Mouse (Mus musculus): ENCODE measurements around the gene Nucb1. TPM values are rescaled to one million over a fixed set of nuclear protein-coding genes. Genes with fewer than 3 reads are reported as not detected.
"Not testable (repeated sequence)": the region's sequence is repeated elsewhere in the genome, so short reads cannot be mapped to it uniquely, and the experiment has no call there.

The Nucb1 gene
- polyA plus RNA-seq, 1 experiment from 2014 or later: 84.8 TPM

DNA sequence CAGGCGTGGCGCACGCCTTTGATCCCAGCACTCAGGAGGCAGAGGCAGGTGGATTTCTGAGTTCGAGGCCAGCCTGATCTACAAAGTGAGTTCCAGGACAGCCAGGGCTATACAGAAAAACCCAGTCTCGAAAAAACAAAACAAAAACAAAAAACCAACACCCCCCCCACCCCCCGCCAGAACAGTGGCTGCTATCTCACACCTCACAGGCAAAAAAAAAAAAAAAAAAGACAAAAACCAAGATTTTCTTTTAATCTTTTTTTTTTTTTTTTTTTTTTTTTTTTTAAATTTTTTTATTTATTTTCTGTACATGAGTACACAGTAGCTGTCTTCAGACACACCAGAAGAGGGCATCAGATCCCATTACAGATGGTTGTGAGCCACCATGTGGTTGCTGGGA, 17.0 kb upstream of the Nucb1 start:
- not testable (repeated sequence) for H3K4me3 ChIP-seq (ENCODE audit: low read depth, low read length); DNase-seq (ENCODE audit: low spot score, missing footprints); H3K36me3 ChIP-seq (ENCODE audit: control insufficient read depth, insufficient read depth, low read length); H3K4me1 ChIP-seq (ENCODE audit: control insufficient read depth, insufficient read depth, low read length); H3K4me2 ChIP-seq; H3K9me3 ChIP-seq (ENCODE audit: control insufficient read depth, low read length); H3K27me3 ChIP-seq (ENCODE audit: control insufficient read depth, insufficient read depth, low read length); H3K27ac ChIP-seq (ENCODE audit: low read depth, low read length); ATAC-seq (ENCODE audit: low FRiP score); H3K9ac ChIP-seq (ENCODE audit: low read length)
- WGBS: 91% methylated on average over 6 of the region's 6 CpGs

DNA sequence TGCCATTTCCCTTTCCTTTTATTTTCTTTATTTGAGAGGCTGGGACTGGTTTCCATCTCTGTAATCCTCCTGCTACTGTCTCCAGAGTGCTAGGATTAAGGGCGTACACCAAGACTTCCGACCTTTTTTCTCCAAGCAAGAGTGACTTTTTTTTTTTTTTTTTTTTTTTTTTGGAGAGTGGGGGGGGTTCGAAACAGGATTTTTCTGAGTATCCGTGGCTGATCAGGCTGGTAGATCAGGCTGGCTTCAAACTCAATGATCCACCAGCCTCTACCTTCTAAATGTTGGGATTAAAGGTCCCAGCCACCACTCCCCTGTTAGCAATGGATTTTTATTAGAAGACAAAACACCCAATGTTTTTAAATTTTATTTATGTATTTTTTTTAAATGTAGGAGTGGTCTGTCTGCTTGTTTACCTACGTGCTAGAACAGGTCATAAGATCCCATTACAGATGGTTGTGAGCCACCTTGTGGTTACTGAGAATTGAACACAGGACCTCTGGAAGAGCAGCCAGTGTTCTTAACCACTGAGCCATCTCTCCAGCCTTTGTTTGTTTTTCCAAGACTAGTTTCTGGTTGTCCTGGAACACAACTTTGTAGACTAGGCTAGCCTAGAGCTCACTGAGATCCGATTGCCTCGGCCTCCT, 16.4 kb upstream of the Nucb1 start:
- Histone ChIP-seq H3K9me3 (ENCODE audit: control insufficient read depth, low read length) (no peaks in the 10 kb centered on the region), H3K4me1 (ENCODE audit: control insufficient read depth, insufficient read depth, low read length) (peaks cover 8% of the 10 kb centered on the region), H3K9ac (ENCODE audit: low read length) (peak overlapping the region; percentile 79), H3K4me2 (peak overlapping the region; percentile 95), H3K27ac (ENCODE audit: low read depth, low read length) (no peak overlapping the region), H3K36me3 (ENCODE audit: control insufficient read depth, insufficient read depth, low read length) (no peaks in the 10 kb centered on the region), H3K4me3 (ENCODE audit: low read depth, low read length) (peak overlapping the region; percentile 73), H3K27me3 (ENCODE audit: control insufficient read depth, insufficient read depth, low read length) (no peaks in the 10 kb centered on the region)
- no peak for DNase-seq (ENCODE audit: low spot score, missing footprints)
- WGBS: 25% methylated on average over 7 of the region's 7 CpGs
- no peak; the same call in 1 of the 2 replicates for ATAC-seq (ENCODE audit: low FRiP score)

DNA sequence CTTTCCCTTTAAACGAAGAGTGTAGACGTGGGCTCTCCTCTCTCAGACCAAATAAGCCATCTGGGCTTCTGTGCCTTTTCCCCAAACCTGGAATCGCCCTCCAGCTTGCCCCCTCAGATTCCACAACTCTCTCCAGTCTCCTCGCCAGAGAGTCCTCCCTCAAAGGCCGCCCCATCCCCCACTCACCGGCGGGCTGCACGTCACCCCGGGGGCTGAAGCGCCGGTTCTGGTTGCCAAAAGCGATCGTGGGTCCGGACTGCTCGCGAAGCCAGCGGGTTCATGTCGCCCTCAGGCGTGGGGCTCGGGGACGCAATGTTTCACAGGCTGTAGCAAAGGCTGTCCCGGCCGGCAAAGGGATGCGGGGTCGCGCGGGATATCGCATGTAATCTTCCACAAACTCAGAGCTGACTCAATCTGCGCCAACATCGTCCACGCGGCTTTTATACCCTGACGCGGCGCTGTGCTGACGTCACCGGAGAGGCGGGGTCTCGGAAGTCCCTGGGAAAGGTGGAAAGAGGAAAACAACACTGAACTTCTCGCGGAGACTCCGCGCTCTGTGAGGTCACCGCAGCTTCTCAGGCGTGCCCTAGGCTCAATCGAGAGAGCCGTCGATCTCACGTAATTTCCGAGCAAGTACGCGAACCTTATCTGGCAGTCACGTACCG, 15.7 kb upstream of the Nucb1 start, which contains the start of the genes Ppp1r15a and Plekha4:
Gene Ppp1r15a (minus strand): TSS at position 460 of the 665 bp plus-strand sequence.
Gene Plekha4 (plus strand): TSS at position 522 of the 665 bp plus-strand sequence.
- DNase-seq (ENCODE audit: low spot score, missing footprints): peak; percentile 99
- ATAC-seq (ENCODE audit: low FRiP score): peak; percentile 84
- Histone ChIP-seq H3K27ac (ENCODE audit: low read depth, low read length) (peak within 1 kb of the TSS; percentile 35; the same call in 1 of the 2 replicates), H3K9me3 (ENCODE audit: control insufficient read depth, low read length) (no peaks in the 10 kb centered on the region), H3K36me3 (ENCODE audit: control insufficient read depth, insufficient read depth, low read length) (no peaks in the 10 kb centered on the region), H3K4me2 (peak within 1 kb of the TSS; percentile 95), H3K4me1 (ENCODE audit: control insufficient read depth, insufficient read depth, low read length) (peaks cover 8% of the 10 kb centered on the region), H3K27me3 (ENCODE audit: control insufficient read depth, insufficient read depth, low read length) (no peaks in the 10 kb centered on the region), H3K4me3 (ENCODE audit: low read depth, low read length) (peak within 1 kb of the TSS; percentile 73), H3K9ac (ENCODE audit: low read length) (peak within 1 kb of the TSS; percentile 79)
- under 1% methylated on average over 54 of the region's 54 CpGs for WGBS

DNA sequence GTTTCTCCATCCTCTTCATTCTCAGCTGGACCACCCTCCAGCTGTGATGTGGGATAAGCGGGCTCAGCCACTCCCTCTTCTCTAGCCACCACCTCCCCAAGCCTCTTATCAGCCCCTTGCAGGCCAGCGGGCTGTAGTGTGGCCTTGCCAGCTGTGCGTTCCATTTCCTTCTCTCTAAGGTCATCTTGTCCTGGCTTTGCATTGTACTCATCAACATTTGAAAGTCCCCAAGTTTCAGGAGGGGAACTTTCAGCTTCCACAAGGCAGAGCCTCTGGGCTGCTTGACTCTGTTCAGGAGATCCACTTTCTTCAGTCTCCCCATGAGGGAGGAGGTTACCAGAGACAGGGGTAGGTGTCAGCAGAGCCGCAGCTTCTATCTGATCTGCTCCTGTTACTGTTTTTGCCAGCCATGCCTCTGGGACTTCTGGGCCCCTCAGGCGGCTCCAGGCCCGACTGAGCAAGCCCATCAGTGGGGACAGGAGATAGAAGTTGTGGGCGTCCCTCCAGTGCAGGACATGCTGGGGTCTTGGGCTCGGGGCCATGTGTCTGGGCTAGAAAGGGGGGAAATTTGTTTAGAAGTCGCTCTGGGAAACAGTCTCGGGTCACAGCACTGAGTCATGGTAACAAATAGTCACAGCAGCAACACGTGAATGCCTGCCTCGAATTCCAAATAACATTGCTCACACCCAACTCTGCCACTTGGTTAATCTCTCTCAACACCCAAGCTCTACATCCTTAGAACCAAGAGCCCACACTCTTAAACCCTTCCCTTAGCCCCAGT, 14.8 kb upstream of the Nucb1 start:
- ATAC-seq (ENCODE audit: low FRiP score) (no peak), DNase-seq (ENCODE audit: low spot score, missing footprints) (no peak)
- Histone ChIP-seq H3K36me3 (ENCODE audit: control insufficient read depth, insufficient read depth, low read length) (no peaks in the 10 kb centered on the region), H3K4me2 (peak overlapping the region; percentile 95), H3K9ac (ENCODE audit: low read length) (peak overlapping the region; percentile 79), H3K27ac (ENCODE audit: low read depth, low read length) (no peak overlapping the region; the same call in 1 of the 2 replicates), H3K4me1 (ENCODE audit: control insufficient read depth, insufficient read depth, low read length) (peaks cover 8% of the 10 kb centered on the region), H3K4me3 (ENCODE audit: low read depth, low read length) (peak overlapping the region; percentile 73), H3K27me3 (ENCODE audit: control insufficient read depth, insufficient read depth, low read length) (no peaks in the 10 kb centered on the region), H3K9me3 (ENCODE audit: control insufficient read depth, low read length) (no peaks in the 10 kb centered on the region)
- 28% methylated on average over 12 of the region's 12 CpGs for WGBS

DNA sequence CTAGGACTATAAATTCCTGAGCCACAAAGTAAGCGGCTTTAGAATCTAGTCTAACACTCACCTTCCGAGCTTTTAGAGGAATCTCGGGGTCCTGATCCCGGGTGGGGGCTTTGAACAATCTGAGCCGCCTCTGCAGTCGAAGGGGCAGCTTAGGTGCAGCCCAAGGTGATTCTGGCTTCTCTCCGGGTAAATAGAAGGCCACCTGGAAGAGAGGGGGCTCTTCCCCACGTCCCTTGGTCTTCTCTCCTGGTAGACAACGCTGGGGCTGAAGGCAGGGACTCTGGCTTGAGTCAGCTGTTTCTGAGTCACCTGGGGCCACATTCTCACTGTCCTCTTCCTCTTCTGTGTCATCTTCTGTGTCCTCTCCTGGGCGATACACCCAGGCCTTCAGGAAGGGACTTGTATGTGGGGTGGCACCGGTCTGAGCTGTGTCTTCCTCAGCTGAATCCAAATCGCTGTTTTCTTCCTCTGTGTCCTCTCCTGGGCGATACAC, 13.5 kb upstream of the Nucb1 start:
- H3K4me2 ChIP-seq: no peak overlapping the region
- H3K4me1 ChIP-seq (ENCODE audit: control insufficient read depth, insufficient read depth, low read length): peaks cover 8% of the 10 kb centered on the region
- H3K27me3 ChIP-seq (ENCODE audit: control insufficient read depth, insufficient read depth, low read length): no peaks in the 10 kb centered on the region
- no peak overlapping the region; the same call in 1 of the 2 replicates for H3K4me3 ChIP-seq (ENCODE audit: low read depth, low read length)
- no peaks in the 10 kb centered on the region for H3K36me3 ChIP-seq (ENCODE audit: control insufficient read depth, insufficient read depth, low read length)
- no peak for ATAC-seq (ENCODE audit: low FRiP score)
- H3K27ac ChIP-seq (ENCODE audit: low read depth, low read length): no peak overlapping the region
- WGBS: 88% methylated on average over 13 of the region's 13 CpGs
- DNase-seq (ENCODE audit: low spot score, missing footprints): no peak
- no peaks in the 10 kb centered on the region for H3K9me3 ChIP-seq (ENCODE audit: control insufficient read depth, low read length)
- H3K9ac ChIP-seq (ENCODE audit: low read length): no peak overlapping the region

DNA sequence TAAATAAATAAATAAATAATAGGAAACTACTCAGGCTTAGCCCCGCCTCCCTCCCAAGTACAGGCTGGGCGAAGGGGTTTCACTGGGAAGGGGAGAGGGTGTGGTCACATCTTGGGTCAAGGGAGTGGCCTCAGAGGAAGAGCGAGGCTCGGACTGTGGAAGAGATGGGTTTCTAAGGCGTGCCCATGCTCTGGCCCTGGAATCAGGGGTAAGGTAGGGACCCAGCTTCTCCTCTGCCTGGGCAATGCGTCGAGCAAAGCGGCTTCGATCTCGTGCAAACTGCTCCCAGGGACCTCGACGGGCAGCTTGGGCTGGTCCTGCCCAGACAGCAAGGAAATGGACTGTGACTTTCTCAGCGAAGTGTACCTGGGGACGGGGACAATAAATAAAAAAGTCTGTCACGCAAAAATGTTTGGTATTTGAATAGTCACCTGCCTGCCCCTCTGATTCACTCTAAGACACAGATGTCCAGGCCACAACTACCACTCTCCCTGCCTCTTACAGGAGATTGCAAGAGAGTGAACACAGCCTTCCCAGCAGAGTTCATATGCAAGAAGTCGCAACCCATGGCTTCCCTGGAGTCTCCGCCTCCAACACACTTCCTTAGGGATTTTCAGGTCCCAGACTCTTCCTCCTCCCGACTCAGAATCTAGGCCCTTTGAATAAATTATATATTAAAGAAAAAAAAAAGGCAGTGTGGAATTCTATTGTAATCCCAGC, 12.9 kb upstream of the Nucb1 start:
- no peak for ATAC-seq (ENCODE audit: low FRiP score)
- H3K4me2 ChIP-seq: no peak overlapping the region
- DNase-seq (ENCODE audit: low spot score, missing footprints): no peak
- no peak overlapping the region for H3K9ac ChIP-seq (ENCODE audit: low read length)
- peaks cover 8% of the 10 kb centered on the region for H3K4me1 ChIP-seq (ENCODE audit: control insufficient read depth, insufficient read depth, low read length)
- no peak overlapping the region for H3K27ac ChIP-seq (ENCODE audit: low read depth, low read length)
- WGBS: 79% methylated on average over 18 of the region's 18 CpGs
- H3K4me3 ChIP-seq (ENCODE audit: low read depth, low read length): no peak overlapping the region; the same call in 1 of the 2 replicates
- H3K27me3 ChIP-seq (ENCODE audit: control insufficient read depth, insufficient read depth, low read length): no peaks in the 10 kb centered on the region
- no peaks in the 10 kb centered on the region for H3K9me3 ChIP-seq (ENCODE audit: control insufficient read depth, low read length)
- H3K36me3 ChIP-seq (ENCODE audit: control insufficient read depth, insufficient read depth, low read length): no peaks in the 10 kb centered on the region

DNA sequence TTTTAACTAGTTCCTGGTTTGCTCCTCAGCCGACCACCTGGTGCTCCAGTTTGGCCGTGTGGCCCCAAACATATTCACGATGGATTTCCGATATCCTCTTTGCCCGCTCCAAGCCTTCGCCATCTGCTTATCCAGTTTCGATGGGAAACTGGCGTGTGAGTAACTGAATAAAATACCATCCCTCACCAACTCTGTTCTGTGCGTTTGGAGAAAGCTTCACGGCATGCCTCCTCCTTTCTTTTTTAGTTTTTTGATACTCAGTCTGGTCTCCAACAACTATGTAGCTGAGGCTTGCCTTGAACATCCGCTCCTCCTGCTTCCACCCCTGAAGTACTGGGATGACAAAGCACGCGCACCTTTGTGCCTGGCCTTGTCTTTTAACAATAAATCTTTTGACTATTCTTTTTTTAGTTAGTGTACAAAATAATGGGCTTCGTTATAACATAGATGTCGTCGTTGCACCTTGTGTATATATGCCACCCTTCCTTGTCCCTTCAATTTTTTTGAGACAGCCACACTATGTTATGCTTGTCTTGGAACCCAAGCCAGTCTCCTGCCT, 12.1 kb upstream of the Nucb1 start:
- peak overlapping the region; percentile 40 for H3K4me3 ChIP-seq (ENCODE audit: low read depth, low read length)
- no peaks in the 10 kb centered on the region for H3K9me3 ChIP-seq (ENCODE audit: control insufficient read depth, low read length)
- H3K36me3 ChIP-seq (ENCODE audit: control insufficient read depth, insufficient read depth, low read length): no peaks in the 10 kb centered on the region
- H3K4me1 ChIP-seq (ENCODE audit: control insufficient read depth, insufficient read depth, low read length): peaks cover 8% of the 10 kb centered on the region
- no peak overlapping the region for H3K27ac ChIP-seq (ENCODE audit: low read depth, low read length)
- DNase-seq (ENCODE audit: low spot score, missing footprints) (no peak), ATAC-seq (ENCODE audit: low FRiP score) (no peak)
- peak overlapping the region; percentile 41 for H3K4me2 ChIP-seq
- peak overlapping the region; percentile 68 for H3K9ac ChIP-seq (ENCODE audit: low read length)
- no peaks in the 10 kb centered on the region for H3K27me3 ChIP-seq (ENCODE audit: control insufficient read depth, insufficient read depth, low read length)
- WGBS: 52% methylated on average over 16 of the region's 16 CpGs

DNA sequence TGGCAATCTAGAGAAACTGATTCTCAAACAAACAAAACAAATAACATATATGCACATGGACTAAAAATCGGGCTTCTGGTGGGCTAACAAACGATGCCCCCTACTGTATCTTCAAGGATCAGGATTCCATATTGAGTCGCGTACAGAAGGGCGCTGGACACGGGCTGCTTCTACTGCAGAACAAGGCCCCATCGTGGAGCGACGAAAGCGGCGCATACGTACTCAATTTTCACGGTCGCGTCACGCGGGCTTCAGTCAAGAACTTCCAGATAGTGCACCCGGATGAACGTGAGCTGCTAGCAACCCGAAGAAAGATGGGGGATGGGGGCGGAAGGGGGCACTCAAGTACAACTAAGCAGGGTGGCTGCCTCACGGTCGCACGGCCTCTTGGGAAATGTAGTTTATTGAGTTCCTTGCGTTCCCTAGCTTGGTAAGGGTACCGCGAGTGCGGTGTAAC, 11.6 kb upstream of the Nucb1 start:
- Histone ChIP-seq H3K4me1 (ENCODE audit: control insufficient read depth, insufficient read depth, low read length) (peaks cover 8% of the 10 kb centered on the region), H3K9me3 (ENCODE audit: control insufficient read depth, low read length) (no peaks in the 10 kb centered on the region), H3K27me3 (ENCODE audit: control insufficient read depth, insufficient read depth, low read length) (no peaks in the 10 kb centered on the region), H3K27ac (ENCODE audit: low read depth, low read length) (0 out of 2 replicates have a peak overlapping the region, but pooled peaks have one; percentile 3), H3K4me2 (peak overlapping the region; percentile 41), H3K9ac (ENCODE audit: low read length) (peak overlapping the region; percentile 68), H3K36me3 (ENCODE audit: control insufficient read depth, insufficient read depth, low read length) (no peaks in the 10 kb centered on the region), H3K4me3 (ENCODE audit: low read depth, low read length) (peak overlapping the region; percentile 40)
- ATAC-seq (ENCODE audit: low FRiP score) (peak; percentile 68), DNase-seq (ENCODE audit: low spot score, missing footprints) (peak; percentile 98)
- under 1% methylated on average over 28 of the region's 28 CpGs for WGBS
